Mouse (Mus musculus): ENCODE measurements around the gene Khsrp. TPM values are rescaled to one million over a fixed set of nuclear protein-coding genes. Genes with fewer than 3 reads are reported as not detected.

Gene Khsrp
- total and polyA plus RNA-seq, 3 experiments, result 23.5 to 106 (median 98.7) TPM

DNA sequence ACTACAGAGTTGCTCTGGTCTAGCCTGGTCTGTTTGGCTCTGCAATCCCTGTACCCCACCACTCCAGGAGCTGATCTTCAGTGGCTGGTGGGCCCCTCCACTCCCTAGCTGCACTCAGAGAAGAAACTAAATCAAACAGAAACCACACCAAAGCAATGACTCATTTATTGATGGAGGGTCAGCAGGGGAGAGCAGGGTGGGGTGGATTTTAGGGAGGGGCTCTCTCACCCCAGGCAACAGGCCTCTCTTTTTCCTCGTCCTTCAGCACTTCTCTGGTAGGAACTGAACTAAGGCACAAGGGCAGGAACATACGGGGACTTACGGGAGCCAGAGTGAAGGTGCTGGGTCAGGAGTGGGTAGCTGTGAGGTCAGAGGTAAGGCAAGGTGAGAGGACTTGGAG is 48.6 kb upstream of the Khsrp start:
- Histone ChIP-seq H3K36me3 (replicated peaks in 1 of 2; ENCODE audit: control insufficient read depth in 1 of 2, insufficient read depth in 1 of 2, low read length in 1 of 2) (peaks cover 19 to 60% of the 10 kb centered on the region in 2 experiments), H3K27ac (ENCODE audit: insufficient read depth, low read depth) (no peak overlapping the region), H3K4me2 (ENCODE audit: insufficient read depth, low read depth, poor library complexity, severe bottlenecking) (no peak overlapping the region; the same call in 1 of the 2 replicates), H3K4me1 (ENCODE audit: control insufficient read depth in 1 of 2, insufficient read depth in 2 of 2) (peaks cover 26 to 54% of the 10 kb centered on the region in 2 experiments), H3K79me2 (replicated peaks; ENCODE audit: control insufficient read depth, extremely low read depth, insufficient read depth, poor library complexity, severe bottlenecking) (peaks cover 9% of the 10 kb centered on the region; the same call in 1 of the 2 replicates), H3K4me3 (replicated peaks in 1 of 3; ENCODE audit: low read depth in 2 of 3, low read length in 2 of 3, poor library complexity in 1 of 3) (no peak overlapping the region), H3K27me3 (replicated peaks) (no peaks in the 10 kb centered on the region), H3K9ac (ENCODE audit: insufficient read depth, low read depth) (no peak overlapping the region), H3K9me3 (replicated peaks; ENCODE audit: low read length) (no peaks in the 10 kb centered on the region)
- in situ Hi-C loops (cut with MboI; ENCODE audit: low pct_ligation_motif_present, low pct_unique_long_range_greater_than_20kb, low sequenced_read_pairs), result loop anchor here (25.0 kb wide), 1 partner anchor 257 kb away; no protein-coding TSS in a partner anchor
- DNase-seq (ENCODE audit: extremely low read depth), result no peak
- TF ChIP-seq ZMIZ1 (IDR thresholded peaks at IDR 0.05; ENCODE audit: low read depth, low read length), result no peak
- no peak for TF ChIP-seq MAZ (IDR thresholded peaks at IDR 0.05; ENCODE audit: low read depth, low read length)
- TF ChIP-seq MAX (IDR thresholded peaks at IDR 0.05; ENCODE audit: low read length), result no peak
- TF ChIP-seq USF1 (IDR thresholded peaks at IDR 0.05; ENCODE audit: low read depth, low read length), result no peak
- no peak for TF ChIP-seq PAX5 (IDR thresholded peaks at IDR 0.05; ENCODE audit: low read length)
- TF ChIP-seq ZNF384 (IDR thresholded peaks at IDR 0.05; ENCODE audit: low read depth, low read length), result no peak
- no peak for TF ChIP-seq MYC (IDR thresholded peaks at IDR 0.05; ENCODE audit: low read depth, low read length)
- TF ChIP-seq ETS1 (conservative IDR thresholded peaks at IDR 0.05; ENCODE audit: low read depth, low read length), result no peak
- TF ChIP-seq GABPA (IDR thresholded peaks at IDR 0.05; ENCODE audit: insufficient replicate concordance, low read depth, low read length), result no peak
- TF ChIP-seq POLR2A (IDR thresholded peaks at IDR 0.05; ENCODE audit: low read depth, low read length), result no peak
- no peak for TF ChIP-seq HCFC1 (IDR thresholded peaks at IDR 0.05; ENCODE audit: low read depth, low read length)
- no peak for TF ChIP-seq MEF2A (IDR thresholded peaks at IDR 0.05; ENCODE audit: borderline replicate concordance, low read depth, low read length)
- TF ChIP-seq TCF12 (IDR thresholded peaks at IDR 0.05; ENCODE audit: low read depth, low read length), result no peak
- no peak for TF ChIP-seq CHD1 (IDR thresholded peaks at IDR 0.05; ENCODE audit: low read depth, low read length)
- no peak for TF ChIP-seq E2F4 (IDR thresholded peaks at IDR 0.05; ENCODE audit: insufficient replicate concordance, low read depth, low read length)
- dilution Hi-C loops (cut with MboI; ENCODE audit: extremely low pct_ligation_motif_present, extremely low pct_unique_long_range_greater_than_20kb, low sequenced_read_pairs), result no loop called here

DNA sequence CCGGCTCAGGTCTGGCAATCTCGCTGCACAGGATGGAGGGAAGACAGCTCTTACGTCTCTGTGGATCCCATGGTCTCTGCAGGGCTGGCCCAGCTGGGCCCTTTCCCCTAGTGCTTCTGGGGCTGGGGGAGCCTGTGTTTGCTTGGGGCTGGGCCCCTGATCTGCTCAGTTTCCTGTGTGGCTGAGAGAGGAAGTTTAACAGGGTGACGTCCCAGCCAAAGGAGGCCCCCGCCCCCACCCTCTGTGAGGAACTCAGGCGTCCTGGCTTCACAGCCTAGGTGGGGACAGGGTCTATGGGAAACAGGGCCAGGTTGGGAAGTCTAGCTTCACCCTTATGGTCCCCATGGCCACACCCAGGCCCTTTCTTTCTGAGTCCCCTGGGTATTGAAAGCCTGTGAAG is 47.0 kb upstream of the Khsrp start, which contains the start of gene Dennd1c:
Gene Dennd1c, minus strand, starts transcription at position 179 of the 400 bp plus-strand sequence.
- no peaks in the 10 kb centered on the region for H3K9me3 ChIP-seq (replicated peaks; ENCODE audit: low read length)
- in situ Hi-C loops (cut with MboI; ENCODE audit: low pct_ligation_motif_present, low pct_unique_long_range_greater_than_20kb, low sequenced_read_pairs), result loop anchor here (25.0 kb wide), 1 partner anchor 259 kb away; no protein-coding TSS in a partner anchor
- H3K36me3 ChIP-seq (replicated peaks in 1 of 2; ENCODE audit: control insufficient read depth in 1 of 2, insufficient read depth in 1 of 2, low read length in 1 of 2), result peaks cover 21 to 60% of the 10 kb centered on the region in 2 experiments
- H3K9ac ChIP-seq (ENCODE audit: insufficient read depth, low read depth), result peak within 1 kb of the TSS; percentile 78
- peak; percentile 80 for DNase-seq (ENCODE audit: extremely low read depth)
- H3K4me1 ChIP-seq (ENCODE audit: control insufficient read depth in 1 of 2, insufficient read depth in 2 of 2), result peaks cover 26 to 54% of the 10 kb centered on the region in 2 experiments
- peak within 1 kb of the TSS; percentile 49 to 60 (median 59) for H3K4me3 ChIP-seq (replicated peaks in 1 of 3; ENCODE audit: low read depth in 2 of 3, low read length in 2 of 3, poor library complexity in 1 of 3)
- TF ChIP-seq TCF12 (IDR thresholded peaks at IDR 0.05; ENCODE audit: low read depth, low read length), result peak; percentile 62
- no peak for TF ChIP-seq POLR2AphosphoS2 (IDR thresholded peaks at IDR 0.05; ENCODE audit: low read depth, low read length)
- peak; percentile 47; the same call in 1 of the 2 replicates for TF ChIP-seq NELFE (IDR thresholded peaks at IDR 0.05; ENCODE audit: low read depth, low read length)
- TF ChIP-seq IRF4 (IDR thresholded peaks at IDR 0.05; ENCODE audit: low read depth, low read length), result peak; percentile 25; the same call in 1 of the 2 replicates
- peak; percentile 68 for TF ChIP-seq POLR2A (IDR thresholded peaks at IDR 0.05; ENCODE audit: low read depth, low read length)
- no peak for TF ChIP-seq PAX5 (IDR thresholded peaks at IDR 0.05; ENCODE audit: low read length)
- TF ChIP-seq RAD21 (IDR thresholded peaks at IDR 0.05; ENCODE audit: low read depth, low read length), result no peak
- no peak for TF ChIP-seq MYC (IDR thresholded peaks at IDR 0.05; ENCODE audit: low read depth, low read length)
- peak; percentile 64 for TF ChIP-seq ELF1 (IDR thresholded peaks at IDR 0.05; ENCODE audit: low read depth, low read length)
- TF ChIP-seq MAZ (IDR thresholded peaks at IDR 0.05; ENCODE audit: low read depth, low read length), result 0 out of 2 replicates have a peak, but pooled peaks have one; percentile 30
- TF ChIP-seq EP300 (IDR thresholded peaks at IDR 0.05; ENCODE audit: low read length), result no peak; the same call in 1 of the 2 replicates
- TF ChIP-seq SIN3A (IDR thresholded peaks at IDR 0.05; ENCODE audit: low read length), result 0 out of 2 replicates have a peak, but pooled peaks have one; percentile 55
- TF ChIP-seq CHD2 (IDR thresholded peaks at IDR 0.05; ENCODE audit: low read length), result peak; percentile 76
- H3K27ac ChIP-seq (ENCODE audit: insufficient read depth, low read depth), result peak within 1 kb of the TSS; percentile 80
- dilution Hi-C loops (cut with MboI; ENCODE audit: extremely low pct_ligation_motif_present, extremely low pct_unique_long_range_greater_than_20kb, low sequenced_read_pairs), result no loop called here
- no peaks in the 10 kb centered on the region for H3K27me3 ChIP-seq (replicated peaks)
- peak within 1 kb of the TSS; percentile 62 for H3K4me2 ChIP-seq (ENCODE audit: insufficient read depth, low read depth, poor library complexity, severe bottlenecking)
- peaks cover 9% of the 10 kb centered on the region; the same call in 1 of the 2 replicates for H3K79me2 ChIP-seq (replicated peaks; ENCODE audit: control insufficient read depth, extremely low read depth, insufficient read depth, poor library complexity, severe bottlenecking)
